Mouse (Mus musculus): ENCODE measurements at regions not wholly inside any gene's neighbourhood (a gene's known extent, or its start where the extent isn't known, plus 50 kb on each side); places are given as distances from the start of the nearest gene placed in this dataset.

GRCm38 (mm10) chr14:104030784-104031470 lies 186.7 kb upstream of the Ednrb start:
- Histone ChIP-seq H3K27ac (ENCODE audit: low read length) (no peak overlapping the region), H3K9me3 (ENCODE audit: control insufficient read depth, low read length) (no peaks in the 10 kb centered on the region), H3K4me1 (replicated peaks; ENCODE audit: control insufficient read depth, insufficient read depth, low read length) (peaks cover 6% of the 10 kb centered on the region; the same call in 1 of the 2 replicates), H3K27me3 (ENCODE audit: control insufficient read depth, insufficient read depth, low read depth, low read length) (no peaks in the 10 kb centered on the region), H3K36me3 (ENCODE audit: control insufficient read depth, insufficient read depth, low read length) (no peaks in the 10 kb centered on the region), H3K9ac (ENCODE audit: low read length) (no peak overlapping the region), H3K4me2 (ENCODE audit: low read depth, low read length) (no peak overlapping the region), H3K4me3 (ENCODE audit: low read length) (no peak overlapping the region)
- 43% methylated on average over 11 of the region's 11 CpGs for WGBS
- ATAC-seq (ENCODE audit: low read depth), result no peak; the same call in 1 of the 2 replicates

DNA sequence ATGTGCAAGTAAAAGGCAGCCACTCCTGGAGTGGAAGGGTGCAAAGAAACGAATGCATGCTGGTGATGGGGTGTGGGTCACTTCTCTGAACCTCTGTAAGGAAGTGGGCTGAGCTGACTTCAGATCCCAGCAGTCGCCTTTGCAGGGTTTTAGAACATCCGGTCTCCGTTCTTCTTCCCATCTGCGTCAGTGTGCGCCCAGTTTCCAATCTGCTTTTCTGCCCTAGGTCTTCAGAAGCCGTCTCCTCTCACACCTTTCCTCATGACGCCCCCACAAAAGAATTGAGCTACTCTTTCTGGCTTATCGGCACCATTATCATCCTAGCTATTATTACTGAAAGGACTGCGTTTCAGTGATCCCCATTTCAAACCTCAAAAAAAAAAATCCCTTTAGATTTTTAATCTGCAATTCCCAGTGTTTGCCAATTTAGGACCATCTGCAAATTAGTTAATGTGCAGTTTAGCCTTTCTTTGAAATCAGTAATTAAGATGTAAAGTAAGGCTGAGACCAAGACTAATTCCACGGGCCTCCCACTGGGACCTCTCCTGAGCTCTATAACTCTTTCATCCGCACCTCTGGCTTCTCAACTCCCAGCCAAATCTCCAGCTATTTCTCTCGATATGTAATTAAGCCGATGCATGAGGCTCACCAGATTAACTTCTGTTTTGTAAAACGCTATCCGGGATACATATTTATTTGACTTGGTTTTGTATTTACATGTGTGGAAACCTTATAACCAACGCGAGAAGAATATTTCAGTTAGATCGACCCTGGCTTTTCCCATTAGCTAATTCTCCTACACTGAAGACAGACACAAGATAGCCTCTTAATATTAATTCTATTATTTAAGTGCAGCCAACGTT lies 185.7 kb upstream of the Ednrb start:
- Histone ChIP-seq H3K9ac (ENCODE audit: low read length) (no peak overlapping the region), H3K4me2 (ENCODE audit: low read depth, low read length) (no peak overlapping the region), H3K4me3 (ENCODE audit: low read length) (no peak overlapping the region), H3K9me3 (ENCODE audit: control insufficient read depth, low read length) (no peaks in the 10 kb centered on the region), H3K27ac (ENCODE audit: low read length) (no peak overlapping the region), H3K27me3 (ENCODE audit: control insufficient read depth, insufficient read depth, low read depth, low read length) (no peaks in the 10 kb centered on the region), H3K4me1 (replicated peaks; ENCODE audit: control insufficient read depth, insufficient read depth, low read length) (peaks cover 6% of the 10 kb centered on the region; the same call in 1 of the 2 replicates), H3K36me3 (ENCODE audit: control insufficient read depth, insufficient read depth, low read length) (no peaks in the 10 kb centered on the region)
- 63% methylated on average over 20 of the region's 20 CpGs for WGBS
- no peak for ATAC-seq (ENCODE audit: low read depth)

DNA sequence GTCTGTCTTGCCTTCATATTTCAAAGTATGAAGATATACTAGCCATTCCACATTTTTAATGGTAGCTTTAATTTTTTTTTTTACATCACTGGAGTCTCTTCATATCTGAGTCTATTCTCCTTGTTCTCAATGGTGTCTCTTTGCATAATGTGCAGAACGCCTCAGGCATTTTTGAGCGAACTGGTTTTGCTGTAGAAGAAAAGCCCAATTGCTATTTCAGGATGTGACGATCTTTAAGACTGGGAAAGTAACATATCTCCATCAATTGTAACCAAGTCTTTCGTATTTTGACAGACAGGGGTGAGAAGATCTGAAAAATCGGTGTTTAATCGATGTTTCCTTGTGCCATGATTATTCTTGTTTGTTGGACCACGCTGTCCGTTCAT lies 183.7 kb upstream of the Ednrb start:
- Histone ChIP-seq H3K36me3 (ENCODE audit: control insufficient read depth, insufficient read depth, low read length) (no peaks in the 10 kb centered on the region), H3K27ac (ENCODE audit: low read length) (no peak overlapping the region), H3K4me3 (ENCODE audit: low read length) (no peak overlapping the region), H3K4me1 (replicated peaks; ENCODE audit: control insufficient read depth, insufficient read depth, low read length) (peaks cover 6% of the 10 kb centered on the region; the same call in 1 of the 2 replicates), H3K9me3 (ENCODE audit: control insufficient read depth, low read length) (no peaks in the 10 kb centered on the region), H3K4me2 (ENCODE audit: low read depth, low read length) (no peak overlapping the region), H3K9ac (ENCODE audit: low read length) (no peak overlapping the region), H3K27me3 (ENCODE audit: control insufficient read depth, insufficient read depth, low read depth, low read length) (no peaks in the 10 kb centered on the region)
- 90% methylated on average over 8 of the region's 8 CpGs for WGBS
- ATAC-seq (ENCODE audit: low read depth), result no peak

DNA sequence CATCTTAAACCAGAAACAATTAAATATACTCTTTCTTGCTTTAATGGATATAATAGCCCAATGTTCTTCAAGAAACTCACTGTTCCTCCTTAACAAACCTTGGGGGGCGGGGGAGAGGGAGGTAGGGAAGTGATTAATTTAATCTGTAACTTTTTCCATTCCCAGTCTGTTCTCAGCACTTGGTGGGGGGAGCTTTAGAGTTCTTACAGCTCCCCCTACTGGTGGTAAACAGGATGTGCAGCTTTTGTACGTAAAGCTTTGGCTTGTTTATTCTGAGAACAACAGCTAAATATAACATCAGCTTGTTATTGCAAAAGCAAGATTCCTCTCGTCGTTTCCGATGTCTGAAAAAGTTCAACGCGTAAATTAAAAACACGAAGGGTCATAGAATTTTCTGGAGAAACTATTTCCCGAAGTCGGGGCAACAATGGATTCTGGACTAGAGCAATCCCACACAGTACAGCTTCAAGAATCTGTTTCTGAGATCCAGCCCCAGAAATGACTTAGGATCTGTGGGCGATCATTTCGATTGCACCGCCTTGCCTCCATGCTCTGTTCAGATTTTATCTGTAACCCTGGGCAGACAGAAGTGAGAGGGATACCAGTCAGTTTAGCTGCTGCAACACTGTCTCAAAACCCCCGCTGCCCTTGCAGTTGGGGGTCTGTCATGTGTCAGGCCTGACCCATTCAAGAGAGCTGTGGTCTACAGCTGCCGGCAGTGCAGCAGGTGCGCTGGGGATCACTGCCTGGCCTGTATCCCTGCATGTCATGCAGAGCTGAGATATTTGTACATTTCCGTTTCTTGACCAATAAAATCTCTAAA lies 183.1 kb upstream of the Ednrb start:
- 0 out of 2 replicates have a peak overlapping the region, but pooled peaks have one; percentile 13 for H3K4me2 ChIP-seq (ENCODE audit: low read depth, low read length)
- WGBS, result 24% methylated on average over 17 of the region's 17 CpGs
- H3K4me3 ChIP-seq (ENCODE audit: low read length), result no peak overlapping the region
- peaks cover 6% of the 10 kb centered on the region; the same call in 1 of the 2 replicates for H3K4me1 ChIP-seq (replicated peaks; ENCODE audit: control insufficient read depth, insufficient read depth, low read length)
- 0 out of 2 replicates have a peak overlapping the region, but pooled peaks have one; percentile 1 for H3K9ac ChIP-seq (ENCODE audit: low read length)
- ATAC-seq (ENCODE audit: low read depth), result peak; percentile 88
- peak overlapping the region; percentile 1; the same call in 1 of the 2 replicates for H3K27ac ChIP-seq (ENCODE audit: low read length)
- no peaks in the 10 kb centered on the region for H3K36me3 ChIP-seq (ENCODE audit: control insufficient read depth, insufficient read depth, low read length)
- no peaks in the 10 kb centered on the region for H3K9me3 ChIP-seq (ENCODE audit: control insufficient read depth, low read length)
- no peaks in the 10 kb centered on the region for H3K27me3 ChIP-seq (ENCODE audit: control insufficient read depth, insufficient read depth, low read depth, low read length)

GRCm38 (mm10) chr14:104008538-104008937 lies 164.3 kb upstream of the Ednrb start:
- no peak overlapping the region for H3K4me3 ChIP-seq (ENCODE audit: low read length)
- H3K36me3 ChIP-seq (ENCODE audit: control insufficient read depth, insufficient read depth, low read length), result no peaks in the 10 kb centered on the region
- ATAC-seq (ENCODE audit: low read depth), result no peak
- no peaks in the 10 kb centered on the region for H3K9me3 ChIP-seq (ENCODE audit: control insufficient read depth, low read length)
- H3K27me3 ChIP-seq (ENCODE audit: control insufficient read depth, insufficient read depth, low read depth, low read length), result no peaks in the 10 kb centered on the region
- no peak overlapping the region for H3K9ac ChIP-seq (ENCODE audit: low read length)
- H3K4me2 ChIP-seq (ENCODE audit: low read depth, low read length), result no peak overlapping the region
- 0 out of 2 replicates have a peak, but pooled peaks cover 3% of the 10 kb centered on the region for H3K4me1 ChIP-seq (replicated peaks; ENCODE audit: control insufficient read depth, insufficient read depth, low read length)
- WGBS, result 60% methylated on average over 1 of the region's 1 CpGs
- H3K27ac ChIP-seq (ENCODE audit: low read length), result no peak overlapping the region

DNA sequence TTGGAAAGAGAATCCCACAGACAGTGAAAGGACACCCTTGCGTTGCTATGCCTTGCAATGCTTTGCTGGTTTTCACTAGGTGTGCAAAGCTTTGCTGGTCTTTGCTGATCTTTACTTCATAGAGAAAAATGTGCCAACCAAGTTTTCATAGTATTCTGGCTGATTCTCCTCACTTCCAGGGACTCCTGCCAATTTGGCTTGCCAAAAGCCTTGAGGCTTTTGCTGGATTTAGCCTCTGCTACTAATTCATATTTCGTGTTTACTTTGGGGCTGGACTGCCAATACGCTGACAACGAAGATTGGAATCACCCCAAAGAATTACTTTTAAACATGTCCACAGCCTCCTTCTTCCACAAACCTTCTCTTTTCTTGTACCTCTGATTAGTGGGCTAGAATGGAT lies 162.2 kb upstream of the Ednrb start:
- Histone ChIP-seq H3K36me3 (ENCODE audit: control insufficient read depth, insufficient read depth, low read length) (no peaks in the 10 kb centered on the region), H3K4me1 (replicated peaks; ENCODE audit: control insufficient read depth, insufficient read depth, low read length) (0 out of 2 replicates have a peak, but pooled peaks cover 3% of the 10 kb centered on the region), H3K9me3 (ENCODE audit: control insufficient read depth, low read length) (no peaks in the 10 kb centered on the region), H3K9ac (ENCODE audit: low read length) (no peak overlapping the region), H3K4me2 (ENCODE audit: low read depth, low read length) (no peak overlapping the region), H3K27ac (ENCODE audit: low read length) (0 out of 2 replicates have a peak overlapping the region, but pooled peaks have one; percentile 17), H3K27me3 (ENCODE audit: control insufficient read depth, insufficient read depth, low read depth, low read length) (no peaks in the 10 kb centered on the region), H3K4me3 (ENCODE audit: low read length) (no peak overlapping the region)
- WGBS, result 48% methylated on average over 4 of the region's 4 CpGs
- ATAC-seq (ENCODE audit: low read depth), result no peak

- Histone ChIP-seq H3K27ac (ENCODE audit: low read length) (no peak overlapping the region), H3K4me3 (ENCODE audit: low read length) (no peak overlapping the region), H3K4me2 (ENCODE audit: low read depth, low read length) (no peak overlapping the region), H3K4me1 (replicated peaks; ENCODE audit: control insufficient read depth, insufficient read depth, low read length) (0 out of 2 replicates have a peak, but pooled peaks cover 3% of the 10 kb centered on the region), H3K27me3 (ENCODE audit: control insufficient read depth, insufficient read depth, low read depth, low read length) (no peaks in the 10 kb centered on the region), H3K9me3 (ENCODE audit: control insufficient read depth, low read length) (no peaks in the 10 kb centered on the region), H3K36me3 (ENCODE audit: control insufficient read depth, insufficient read depth, low read length) (no peaks in the 10 kb centered on the region), H3K9ac (ENCODE audit: low read length) (no peak overlapping the region)
- WGBS, result 76% methylated on average over 2 of the region's 2 CpGs
- ATAC-seq (ENCODE audit: low read depth), result no peak
These were observed 160.9 kb upstream of the Ednrb start for GRCm38 (mm10) chr14:104005132-104005531.

GRCm38 (mm10) chr14:104002421-104002820 lies 158.2 kb upstream of the Ednrb start:
- H3K4me1 ChIP-seq (replicated peaks; ENCODE audit: control insufficient read depth, insufficient read depth, low read length), result 0 out of 2 replicates have a peak, but pooled peaks cover 3% of the 10 kb centered on the region
- no peaks in the 10 kb centered on the region for H3K27me3 ChIP-seq (ENCODE audit: control insufficient read depth, insufficient read depth, low read depth, low read length)
- H3K4me2 ChIP-seq (ENCODE audit: low read depth, low read length), result no peak overlapping the region
- no peak overlapping the region for H3K9ac ChIP-seq (ENCODE audit: low read length)
- H3K4me3 ChIP-seq (ENCODE audit: low read length), result no peak overlapping the region
- H3K27ac ChIP-seq (ENCODE audit: low read length), result no peak overlapping the region
- H3K9me3 ChIP-seq (ENCODE audit: control insufficient read depth, low read length), result no peaks in the 10 kb centered on the region
- no peaks in the 10 kb centered on the region for H3K36me3 ChIP-seq (ENCODE audit: control insufficient read depth, insufficient read depth, low read length)
- no peak for ATAC-seq (ENCODE audit: low read depth)
- WGBS, result 38% methylated on average over 1 of the region's 1 CpGs
